Mouse (Mus musculus): ENCODE measurements around the gene Hgd.

DNA sequence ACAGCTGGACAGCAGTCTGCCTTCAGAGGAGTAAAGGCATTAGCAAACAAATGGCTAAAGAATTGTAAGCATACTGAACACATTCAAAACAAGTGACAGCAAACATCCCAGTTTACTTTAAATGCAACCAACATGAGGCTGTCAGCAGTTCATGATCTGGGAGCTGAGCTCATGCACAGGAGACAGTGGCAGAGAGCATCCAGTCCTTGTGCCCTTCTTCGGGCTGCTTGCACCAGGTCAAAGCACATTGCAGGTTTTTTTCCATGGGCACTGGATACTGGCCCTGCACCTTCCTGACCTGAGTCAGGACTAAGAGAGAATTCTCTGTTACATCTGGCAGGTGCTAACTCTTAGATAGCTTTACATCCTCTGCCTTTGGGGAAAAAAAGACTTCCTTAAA, 362 bp upstream of the Hgd start:
- TF ChIP-seq CTCF (IDR thresholded peaks at IDR 0.05; ENCODE audit: borderline replicate concordance, insufficient read depth, low read depth, low read length) (no peak), POLR2A (IDR thresholded peaks at IDR 0.05; ENCODE audit: borderline replicate concordance, insufficient read depth, low read length) (no peak)
